In the genomic region with DNA sequence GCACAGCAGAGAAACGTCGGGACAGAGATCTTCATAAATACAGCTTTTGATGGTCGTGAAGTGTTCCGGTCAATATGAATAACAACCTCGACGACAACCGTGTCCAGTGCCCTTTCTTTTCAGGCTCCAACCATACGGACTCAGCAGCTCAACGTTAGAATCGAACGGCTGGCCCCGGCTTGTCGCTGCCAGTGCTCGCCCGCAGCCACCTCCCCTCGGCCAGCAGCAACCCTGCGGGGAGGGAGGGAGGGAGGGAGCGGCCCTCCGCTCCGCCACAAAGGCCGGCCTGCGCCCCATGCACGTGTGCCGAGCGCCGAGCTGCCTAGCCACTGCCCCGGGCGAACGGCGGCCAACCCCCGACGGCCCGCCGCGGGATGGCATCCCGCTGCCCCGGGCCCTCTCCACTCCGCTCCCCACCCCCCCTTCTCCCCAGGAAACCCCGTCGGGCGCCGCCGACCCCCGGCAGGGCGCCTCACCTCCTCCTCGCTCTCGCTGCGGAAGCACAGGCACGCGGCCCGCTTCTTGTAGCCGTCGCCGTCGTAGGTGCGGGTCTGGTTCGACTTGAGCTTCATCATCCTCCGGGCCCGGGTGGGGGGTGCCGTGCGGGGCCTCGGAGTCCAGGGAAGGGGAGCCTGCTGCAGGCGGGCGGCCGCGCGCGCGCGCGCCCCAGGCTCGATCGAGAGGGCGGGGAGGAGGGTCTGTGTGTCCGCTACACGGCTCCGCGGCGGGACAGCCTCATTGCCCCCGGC, we compare ENCODE assay signal across 8 mouse cellular contexts. TPM values are rescaled to one million over a fixed set of nuclear protein-coding genes. Genes with fewer than 3 reads are reported as not detected.
DNase-seq lines count a peak whose midpoint lies in the region; ATAC-seq and TF ChIP-seq lines count a peak whose summit lies in the region.

No protein-coding gene starts in this region.

- ATAC-seq in forebrain, embryonic 14.5 days, result peak; percentile 57
- ATAC-seq in inflammation-experienced regulatory T-cells, adult 6 months, result peak; percentile 22
- ATAC-seq in lung, embryonic 15.5 days (ENCODE audit: borderline replicate concordance, extremely low read depth, low FRiP score, low TSS enrichment), result peak; percentile 55; the same call in 1 of the 2 replicates
- 0 out of 2 replicates have a peak, but pooled peaks have one; percentile 17 for ATAC-seq in neutrophil, adult 5-6 weeks (ENCODE audit: extremely low read depth, insufficient number of reproducible peaks, low FRiP score, poor library complexity, severe bottlenecking)

- no peak for TF ChIP-seq CTCF in brain, embryonic 14.5 days (IDR thresholded peaks at IDR 0.05; ENCODE audit: borderline replicate concordance, extremely low read depth, insufficient read depth, insufficient read length)

- peaks cover 23% of the 10 kb centered on the region for H3K4me1 ChIP-seq in forebrain, embryonic 14.5 days (ENCODE audit: control insufficient read depth, insufficient read depth, low read length)
- peaks cover 17% of the 10 kb centered on the region for H3K4me1 ChIP-seq in lung, embryonic 15.5 days

- no peaks in the 10 kb centered on the region for H3K9me3 ChIP-seq in forebrain, embryonic 14.5 days (replicated peaks; ENCODE audit: control insufficient read depth, low read length)
- no peaks in the 10 kb centered on the region for H3K9me3 ChIP-seq in lung, embryonic 15.5 days

- WGBS in forebrain, embryonic 14.5 days, result under 1% methylated on average over 74 of the region's 80 CpGs
- WGBS in lung, embryonic 15.5 days, result 2% methylated on average over 57 of the region's 80 CpGs

- H3K27ac ChIP-seq in forebrain, embryonic 14.5 days (ENCODE audit: low read depth, low read length), result peak overlapping the region; percentile 99
- H3K27ac ChIP-seq in lung, embryonic 15.5 days, result peak overlapping the region; percentile 94

- peaks cover 12% of the 10 kb centered on the region for H3K36me3 ChIP-seq in forebrain, embryonic 14.5 days (ENCODE audit: control insufficient read depth, insufficient read depth, low read length)
- H3K36me3 ChIP-seq in lung, embryonic 15.5 days, result no peaks in the 10 kb centered on the region; the same call in 1 of the 2 replicates

- H3K9ac ChIP-seq in forebrain, embryonic 14.5 days (ENCODE audit: low read length), result peak overlapping the region; percentile 99
- H3K9ac ChIP-seq in lung, embryonic 15.5 days, result peak overlapping the region; percentile 98

- H3K27me3 ChIP-seq in forebrain, embryonic 14.5 days (replicated peaks; ENCODE audit: control insufficient read depth, insufficient read depth, low read length), result no peaks in the 10 kb centered on the region
- H3K27me3 ChIP-seq in lung, embryonic 15.5 days, result no peaks in the 10 kb centered on the region

- H3K4me2 ChIP-seq in forebrain, embryonic 14.5 days (ENCODE audit: low read length), result peak overlapping the region; percentile 93
- H3K4me2 ChIP-seq in lung, embryonic 15.5 days, result peak overlapping the region; percentile 60

- TF ChIP-seq POLR2A in brain, embryonic 14.5 days (IDR thresholded peaks at IDR 0.05; ENCODE audit: borderline replicate concordance, extremely low read depth, insufficient read depth, insufficient read length, poor library complexity, severe bottlenecking), result peak; percentile 68

- H3K4me3 ChIP-seq in forebrain, embryonic 14.5 days (ENCODE audit: low read depth, low read length), result peak overlapping the region; percentile 99
- H3K4me3 ChIP-seq in lung, embryonic 15.5 days, result peak overlapping the region; percentile 96

- DNase-seq in layer of hippocampus, postnatal 10 days (ENCODE audit: low spot score in 2 of 2), result peak; percentile 40 to 59
- DNase-seq in layer of hippocampus, adult 9-11 months, result no peak
- DNase-seq in brain, embryonic 14.5 days (ENCODE audit: low read depth), result peak; percentile 81
- peak; percentile 70 for DNase-seq in forebrain, embryonic 14.5 days (ENCODE audit: low spot score)
- peak; percentile 24 to 25 for DNase-seq in urinary bladder, postnatal 36 days (ENCODE audit: low spot score in 2 of 2)

RNA-seq across cellular contexts. Expression of gene Nudt3, which starts 0.5 kb away (rescaled TPM):
- total RNA-seq in layer of hippocampus, postnatal 10 days (2021), result 100 to 1,000 TPM; 473 to 520 TPM
- 263 and 287 TPM in 2 replicates for polyA plus RNA-seq in brain, embryonic 14.5 days (2012; rRNA removed)
- 175 and 178 TPM in 2 replicates for polyA plus RNA-seq in forebrain, embryonic 14.5 days (2014; fragmentation: Nextera tagmentation; extraction: Ambion mirVana)
- polyA plus RNA-seq in inflammation-experienced regulatory T-cells, adult 6 months (2017; shearing (Covaris generic)), result 10 to 100 TPM; 28.1 to 42.5 (median 32.0) TPM
- polyA plus RNA-seq in lung, embryonic 15.5 days (2015; fragmentation: Nextera tagmentation; extraction: Ambion mirVana), result 92.0 and 95.9 TPM in 2 replicates
- total RNA-seq in neutrophil, adult 5-6 weeks (2017), result 81.1 and 84.1 TPM in 2 replicates

RNA-seq across cellular contexts. Expression of gene RPS10-NUDT3, which starts 12.2 kb away (rescaled TPM):
- total RNA-seq in layer of hippocampus, postnatal 10 days (2021), result 1 to 10 TPM in 1 of 2 experiments, not detected in 1; 2.1 TPM
- polyA plus RNA-seq in brain, embryonic 14.5 days (2012; rRNA removed), result not detected in 2 replicates
- not detected in 2 replicates for polyA plus RNA-seq in forebrain, embryonic 14.5 days (2014; fragmentation: Nextera tagmentation; extraction: Ambion mirVana)
- not detected for polyA plus RNA-seq in inflammation-experienced regulatory T-cells, adult 6 months (2017; shearing (Covaris generic))
- not detected in 2 replicates for polyA plus RNA-seq in lung, embryonic 15.5 days (2015; fragmentation: Nextera tagmentation; extraction: Ambion mirVana)
- 39.0 TPM in 1 of 2 replicates, not detected in the other for total RNA-seq in neutrophil, adult 5-6 weeks (2017)

RNA-seq across cellular contexts. Expression of gene Rps10, which starts 13.7 kb away (rescaled TPM):
- total RNA-seq in layer of hippocampus, postnatal 10 days (2021), result 100 to 1,000 TPM; 516 to 558 TPM
- 1,098 and 1,286 TPM in 2 replicates for polyA plus RNA-seq in brain, embryonic 14.5 days (2012; rRNA removed)
- polyA plus RNA-seq in forebrain, embryonic 14.5 days (2014; fragmentation: Nextera tagmentation; extraction: Ambion mirVana), result 603 and 789 TPM in 2 replicates
- polyA plus RNA-seq in inflammation-experienced regulatory T-cells, adult 6 months (2017; shearing (Covaris generic)), result 1,000 to 10,000 TPM; 1,299 to 2,086 (median 1,613) TPM
- 868 and 923 TPM in 2 replicates for polyA plus RNA-seq in lung, embryonic 15.5 days (2015; fragmentation: Nextera tagmentation; extraction: Ambion mirVana)
- total RNA-seq in neutrophil, adult 5-6 weeks (2017), result 1,097 and 1,122 TPM in 2 replicates

RNA-seq across cellular contexts. Expression of gene Pacsin1, which starts 32.5 kb away (rescaled TPM):
- total RNA-seq in layer of hippocampus, postnatal 10 days (2021), result 100 to 1,000 TPM; 180 to 190 TPM
- 19.0 and 27.8 TPM in 2 replicates for polyA plus RNA-seq in brain, embryonic 14.5 days (2012; rRNA removed)
- 22.2 and 25.2 TPM in 2 replicates for polyA plus RNA-seq in forebrain, embryonic 14.5 days (2014; fragmentation: Nextera tagmentation; extraction: Ambion mirVana)
- polyA plus RNA-seq in inflammation-experienced regulatory T-cells, adult 6 months (2017; shearing (Covaris generic)), result 10 to 100 TPM; 12.2 to 49.0 (median 34.4) TPM
- polyA plus RNA-seq in lung, embryonic 15.5 days (2015; fragmentation: Nextera tagmentation; extraction: Ambion mirVana), result 0.61 and 0.93 TPM in 2 replicates
- total RNA-seq in neutrophil, adult 5-6 weeks (2017), result 9.3 and 11.2 TPM in 2 replicates

RNA-seq across cellular contexts. Expression of gene AI413582, which starts 57.2 kb away (rescaled TPM):
- 10 to 100 TPM; 61.4 to 72.2 TPM for total RNA-seq in layer of hippocampus, postnatal 10 days (2021)
- polyA plus RNA-seq in brain, embryonic 14.5 days (2012; rRNA removed), result 35.8 and 53.5 TPM in 2 replicates
- polyA plus RNA-seq in forebrain, embryonic 14.5 days (2014; fragmentation: Nextera tagmentation; extraction: Ambion mirVana), result 44.6 and 46.2 TPM in 2 replicates
- polyA plus RNA-seq in inflammation-experienced regulatory T-cells, adult 6 months (2017; shearing (Covaris generic)), result 100 to 1,000 TPM in 2 of 3 experiments, 10 to 100 TPM in 1; 97.7 to 129 (median 111) TPM
- polyA plus RNA-seq in lung, embryonic 15.5 days (2015; fragmentation: Nextera tagmentation; extraction: Ambion mirVana), result 20.1 and 21.4 TPM in 2 replicates
- 26.1 and 26.2 TPM in 2 replicates for total RNA-seq in neutrophil, adult 5-6 weeks (2017)
